Mouse (Mus musculus): ENCODE data around the gene Pdzk1ip1.
A peak's percentile ranks its signal among the peaks of the same experiment; 100 is the strongest.

Pdzk1ip1 gene

DNA sequence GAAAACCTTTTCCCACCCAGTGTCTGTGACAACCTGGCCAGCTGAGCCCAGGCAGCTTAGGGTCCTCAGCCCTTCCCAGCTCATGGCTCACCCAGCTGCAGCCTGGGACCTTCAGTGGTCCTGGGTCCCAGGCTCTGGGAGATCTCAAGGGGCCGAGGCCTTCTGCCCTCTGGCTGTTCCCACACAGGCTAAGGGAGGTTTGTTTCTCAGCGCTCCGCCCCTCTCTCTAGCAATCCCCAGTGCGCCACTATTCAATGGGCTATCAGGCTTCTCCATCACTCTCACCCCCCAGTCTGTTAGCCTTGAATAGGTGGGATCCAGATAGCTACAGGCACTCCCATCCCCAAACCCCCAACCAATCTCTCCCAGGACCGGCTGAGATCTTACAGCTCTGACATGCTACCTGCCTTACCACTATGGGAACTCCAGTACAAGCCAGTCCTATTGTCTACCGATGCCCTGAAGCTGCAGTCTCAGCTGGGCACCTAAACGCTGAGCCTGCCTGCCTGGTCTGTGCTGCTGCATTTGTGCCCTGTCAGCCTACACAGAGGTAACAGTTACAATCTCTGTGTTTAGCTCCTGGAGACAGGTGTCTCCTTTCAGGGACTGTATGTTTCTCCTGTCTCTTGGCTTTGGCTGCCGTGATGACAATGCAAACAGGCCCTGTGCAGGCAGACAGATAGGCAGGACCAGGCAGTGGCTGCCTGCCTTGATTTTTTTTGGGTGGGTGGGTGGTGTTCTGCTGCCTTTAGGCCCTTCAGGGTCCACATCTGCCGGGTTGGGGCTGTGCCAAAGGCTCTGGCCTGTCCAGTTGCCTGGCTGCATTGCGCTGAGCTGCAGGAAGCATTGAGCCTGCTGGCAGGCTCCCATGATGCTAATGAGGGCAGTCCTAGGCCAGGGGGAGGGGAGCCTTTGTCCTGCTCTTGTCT is 9.4 kb upstream of the Pdzk1ip1 start:
- no peak for DNase-seq

DNA sequence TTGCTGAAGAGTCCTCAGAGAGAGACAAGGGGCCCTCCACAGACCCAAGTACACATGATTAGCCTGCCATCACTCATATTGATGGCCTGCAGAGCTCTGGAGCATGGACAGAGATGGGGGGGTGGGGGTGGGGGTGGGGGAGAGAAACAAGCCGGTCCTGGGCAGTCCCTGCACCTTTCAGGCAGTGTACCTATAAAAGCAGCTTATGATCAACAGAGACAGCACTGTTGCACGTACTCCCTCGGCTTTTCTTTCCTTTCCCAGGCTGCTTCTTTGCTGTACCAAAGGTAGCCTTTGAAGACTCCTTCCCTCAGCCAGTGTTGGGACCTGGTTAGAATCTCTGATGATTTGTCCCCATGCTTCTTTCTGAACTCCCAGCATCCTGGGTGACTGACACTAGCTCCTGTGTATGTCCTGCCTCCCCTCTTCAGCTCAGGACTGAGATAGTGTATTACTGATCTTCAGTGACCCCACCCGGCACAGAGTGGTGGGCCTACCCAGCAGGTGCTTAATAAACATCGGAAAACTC is 8.6 kb upstream of the Pdzk1ip1 start:
- DNase-seq: no peak

DNA sequence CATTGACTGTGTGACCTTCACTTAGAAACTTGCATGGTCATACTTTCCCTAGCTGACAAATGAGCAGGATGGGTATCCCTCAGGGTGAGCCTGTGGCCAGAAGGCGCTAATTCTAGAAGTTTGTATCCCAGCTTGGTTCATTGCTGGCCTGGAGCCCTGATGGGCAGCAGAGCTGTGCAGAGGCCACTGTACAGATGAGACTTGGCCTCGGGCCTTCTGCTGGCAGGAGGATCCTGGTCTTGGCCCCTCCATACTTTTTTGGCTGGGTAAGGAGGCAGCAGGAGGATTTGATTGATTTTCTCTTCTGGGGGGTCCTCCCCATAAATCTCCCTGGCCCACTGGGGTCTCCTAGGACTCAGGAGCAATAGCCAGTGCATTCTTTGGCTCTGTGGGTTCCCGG is 5.5 kb upstream of the Pdzk1ip1 start:
- DNase-seq: no peak

DNA sequence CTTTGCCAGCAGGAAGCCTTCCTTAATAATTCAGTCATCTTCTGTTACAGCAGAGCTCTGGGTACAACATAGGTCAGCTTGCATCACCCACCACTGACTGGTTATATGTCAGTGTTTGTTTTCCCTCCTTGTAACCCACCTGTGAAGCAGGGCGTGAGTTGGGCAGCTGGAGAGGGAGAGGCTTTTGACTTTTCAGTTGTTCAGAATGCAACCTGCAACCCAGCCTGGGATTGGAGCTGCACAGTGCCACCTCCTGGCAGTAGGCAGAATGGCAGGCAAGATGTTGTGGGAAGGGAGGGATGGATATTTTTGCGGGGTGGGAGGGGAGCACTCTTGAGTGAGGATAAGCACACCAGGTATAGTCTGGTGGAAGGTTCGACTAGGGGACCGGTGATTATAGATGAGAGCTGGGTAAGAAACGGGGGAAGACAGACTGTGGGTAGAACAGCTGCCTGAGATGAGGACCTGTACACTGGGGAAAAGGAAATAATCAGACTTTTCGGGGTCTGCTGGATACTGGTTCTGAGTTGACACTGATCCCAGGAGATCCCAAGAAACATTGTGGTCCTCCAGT is 2.9 kb upstream of the Pdzk1ip1 start:
- DNase-seq: no peak

DNA sequence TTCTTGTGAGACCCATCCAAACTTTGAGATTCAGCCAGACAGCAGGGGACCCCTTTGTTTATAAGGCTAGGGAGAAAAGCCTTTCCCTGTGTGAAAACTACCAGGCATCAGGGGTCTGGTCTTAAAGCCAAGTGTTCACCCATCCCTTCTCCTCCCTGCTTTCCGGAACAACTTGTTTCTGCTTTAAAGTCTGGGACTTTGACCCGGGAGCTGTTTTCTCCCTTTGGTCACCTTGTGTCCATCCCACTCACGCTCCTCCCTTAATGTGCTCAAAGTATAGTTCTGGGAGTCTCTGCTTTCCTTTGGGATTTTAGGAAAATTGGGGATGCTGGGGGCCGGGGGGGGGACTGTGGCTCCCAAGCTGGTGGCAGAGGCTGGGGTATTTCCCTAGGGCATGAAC is 2.3 kb upstream of the Pdzk1ip1 start:
- no peak for DNase-seq

DNA sequence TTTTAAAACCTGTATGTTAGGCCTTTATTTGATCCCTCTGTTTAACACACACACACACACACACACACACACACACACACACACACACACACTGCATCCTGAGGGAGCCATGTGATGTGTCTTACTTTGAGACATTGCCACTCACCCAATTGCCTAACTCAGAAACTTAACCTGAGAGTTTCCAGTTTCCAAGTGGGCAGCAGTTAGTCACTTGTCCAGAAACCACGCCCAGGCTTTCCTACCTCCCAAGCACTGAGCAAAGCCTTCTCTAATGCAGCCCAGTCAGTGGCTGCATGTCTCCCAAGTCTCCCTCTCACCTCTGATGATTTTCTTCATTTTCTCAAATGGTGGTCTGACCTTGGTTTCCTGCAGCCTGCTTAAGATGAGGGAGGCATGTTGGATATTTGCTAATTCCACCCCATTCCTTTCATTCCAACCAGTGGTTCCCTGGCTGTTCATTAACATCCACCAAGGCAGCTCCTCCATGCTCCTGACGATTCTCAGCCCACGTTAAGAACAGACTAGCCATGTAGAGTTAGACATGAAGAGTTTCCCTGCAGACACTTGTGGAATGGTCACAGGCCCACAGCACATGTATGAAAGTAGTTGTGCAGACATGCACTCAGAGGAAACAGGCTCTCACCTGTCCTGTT is 1.6 kb upstream of the Pdzk1ip1 start:
- DNase-seq: no peak

DNA sequence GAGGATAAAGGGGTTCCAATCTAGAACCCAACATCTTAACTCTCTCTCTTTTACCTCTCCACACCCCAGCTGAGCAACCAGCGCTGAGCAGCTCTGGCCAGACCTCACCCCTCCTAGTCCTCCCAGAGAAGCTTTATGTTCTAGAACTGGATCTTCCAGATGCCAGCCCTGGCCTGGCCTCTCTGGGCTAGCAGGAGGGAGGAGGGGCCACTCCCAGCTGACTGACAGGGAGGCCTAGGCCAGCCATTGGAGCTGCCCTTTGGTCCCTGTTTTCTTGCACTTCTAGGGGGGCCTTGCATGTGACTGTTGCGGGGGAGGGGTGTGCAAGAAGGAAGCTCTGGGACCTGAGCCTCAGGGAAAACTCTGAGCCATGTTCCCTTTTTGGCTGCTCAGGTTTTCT is 2.1 kb downstream of the Pdzk1ip1 start:
- DNase-seq: no peak

DNA sequence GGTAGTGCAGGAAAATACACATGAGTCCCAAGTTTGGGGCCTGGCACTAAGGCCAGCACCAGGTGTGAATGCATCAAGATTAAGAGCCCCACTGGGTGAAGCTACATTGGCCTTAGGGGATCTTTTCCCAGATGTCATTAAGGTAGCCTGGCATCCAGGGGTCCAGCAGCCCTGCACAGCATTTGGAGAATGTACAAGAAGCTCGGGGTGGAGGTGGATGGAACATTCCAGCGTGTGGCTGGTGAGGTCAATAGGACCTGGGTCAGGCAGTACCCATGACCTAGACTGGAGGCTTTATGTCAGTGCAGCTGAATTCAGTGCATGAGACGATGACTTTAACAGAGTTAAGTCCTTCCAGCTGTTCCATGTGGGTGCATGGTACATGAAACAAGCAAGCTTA is 3.3 kb downstream of the Pdzk1ip1 start:
- DNase-seq: no peak

DNA sequence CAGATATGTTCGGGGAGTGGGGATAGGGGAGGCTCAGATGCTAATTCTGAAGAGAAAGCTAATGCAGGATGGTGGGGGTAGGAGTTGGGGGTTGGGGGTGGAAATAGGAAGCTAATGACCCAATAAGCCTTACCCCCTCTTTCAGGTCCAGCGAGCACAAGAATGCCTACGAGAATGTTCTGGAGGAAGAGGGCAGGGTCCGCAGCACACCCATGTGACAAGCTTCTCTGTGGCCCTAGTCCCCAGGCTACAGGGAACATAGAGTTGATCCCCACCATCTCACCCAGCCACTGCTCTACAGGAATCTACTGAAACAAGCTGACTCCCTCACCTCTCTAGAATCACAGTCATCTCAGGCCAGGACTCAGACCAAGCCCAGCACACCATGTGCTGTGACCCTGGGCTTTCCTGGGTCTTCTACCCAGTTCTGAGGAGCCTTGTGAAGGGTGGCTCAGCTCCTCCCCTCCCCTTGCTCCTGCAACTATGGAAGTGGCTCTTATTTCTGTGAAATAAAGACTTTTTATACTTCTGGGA is 4.9 kb downstream of the Pdzk1ip1 start:
- no peak for DNase-seq

DNA sequence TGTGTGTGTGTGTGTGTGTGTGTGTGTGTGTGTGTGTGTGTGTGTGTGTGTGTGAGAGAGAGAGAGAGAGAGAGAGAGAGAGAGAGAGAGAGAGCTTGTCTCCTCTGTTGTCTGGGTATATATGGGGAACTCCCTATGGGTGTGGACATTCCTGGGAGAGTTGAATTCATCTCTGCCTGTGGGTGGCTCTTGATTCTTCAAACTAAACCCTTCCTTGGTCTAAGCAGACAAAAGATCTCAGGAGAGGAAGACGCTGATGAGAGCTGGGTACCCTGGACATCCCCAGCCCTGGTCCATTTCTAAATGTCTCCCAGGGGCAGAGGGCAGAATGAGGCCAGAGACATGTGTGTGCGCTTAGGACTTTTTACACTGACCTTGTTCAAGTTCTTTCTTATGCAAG is 5.5 kb downstream of the Pdzk1ip1 start:
- DNase-seq: no peak

DNA sequence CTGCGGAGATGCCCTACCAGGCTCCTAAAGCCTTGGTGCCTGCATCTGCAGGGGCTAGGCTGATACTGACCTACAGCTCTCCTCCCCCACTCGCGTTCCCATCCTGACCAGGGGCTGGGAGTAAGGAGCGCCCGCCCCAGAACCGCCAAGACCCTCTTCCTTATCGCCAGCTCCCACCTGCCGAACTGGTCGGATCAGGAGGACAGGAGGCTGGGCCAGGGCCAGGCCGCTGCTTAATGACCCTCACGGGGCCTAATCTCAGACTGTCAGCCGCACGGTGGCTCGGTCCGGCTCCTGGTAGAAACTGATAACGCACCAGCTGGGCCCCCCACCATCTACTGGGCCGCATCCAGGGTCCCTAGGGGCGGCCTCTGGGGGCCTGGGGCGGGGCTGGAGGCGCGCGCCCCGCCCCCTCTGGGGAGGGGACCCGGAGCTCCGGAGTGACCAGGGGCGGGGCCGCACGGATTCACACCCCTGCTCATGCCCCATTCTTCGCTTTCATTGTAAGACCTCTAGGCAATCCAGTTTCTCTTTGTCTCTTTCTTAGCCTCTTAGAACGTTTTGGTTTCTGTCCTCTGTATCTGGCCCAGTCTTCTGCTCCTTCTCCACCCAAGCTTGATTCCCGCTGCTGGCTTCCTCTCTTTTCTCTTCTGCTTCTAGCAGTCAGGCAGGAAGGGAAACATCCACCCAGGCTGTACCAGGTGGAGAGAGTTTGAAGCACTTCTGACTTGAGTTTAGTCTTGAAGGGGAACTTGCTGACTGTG is 7.3 kb downstream of the Pdzk1ip1 start:
- no peak for DNase-seq

DNA sequence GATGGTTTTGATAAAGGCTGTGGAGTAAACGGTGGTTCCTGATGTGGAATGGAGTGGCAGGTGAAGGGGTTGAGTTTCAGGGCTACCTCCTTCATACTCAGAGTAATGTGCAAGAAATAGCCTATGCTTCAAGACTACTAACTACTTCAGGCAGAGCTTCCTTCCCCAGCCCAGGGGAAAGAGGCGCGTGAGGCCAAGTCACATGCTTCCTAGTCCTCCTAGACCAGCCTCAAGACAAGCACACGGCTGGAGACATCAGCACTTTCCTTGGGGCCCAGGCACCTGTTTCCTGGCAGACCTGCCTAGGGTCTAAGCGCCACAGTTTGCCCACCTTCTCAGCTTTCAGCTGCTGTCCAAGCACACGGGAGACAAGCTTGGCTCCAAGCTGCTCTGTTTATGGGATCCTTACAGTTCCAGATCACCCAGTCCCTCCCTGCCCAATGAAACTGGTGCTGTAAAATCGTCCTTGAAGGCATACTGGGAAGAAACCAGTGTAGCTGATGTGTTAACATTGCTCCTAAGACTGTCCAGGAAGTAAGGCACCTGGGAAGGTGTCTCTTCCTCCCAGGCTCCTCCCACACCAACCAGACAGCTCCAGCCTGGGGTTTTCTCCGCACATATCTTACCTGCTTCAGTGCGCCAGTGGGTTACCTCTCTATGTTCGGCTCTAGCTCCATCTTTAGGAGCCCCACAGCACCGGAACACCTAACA is 8.1 kb downstream of the Pdzk1ip1 start:
- no peak for DNase-seq

DNA sequence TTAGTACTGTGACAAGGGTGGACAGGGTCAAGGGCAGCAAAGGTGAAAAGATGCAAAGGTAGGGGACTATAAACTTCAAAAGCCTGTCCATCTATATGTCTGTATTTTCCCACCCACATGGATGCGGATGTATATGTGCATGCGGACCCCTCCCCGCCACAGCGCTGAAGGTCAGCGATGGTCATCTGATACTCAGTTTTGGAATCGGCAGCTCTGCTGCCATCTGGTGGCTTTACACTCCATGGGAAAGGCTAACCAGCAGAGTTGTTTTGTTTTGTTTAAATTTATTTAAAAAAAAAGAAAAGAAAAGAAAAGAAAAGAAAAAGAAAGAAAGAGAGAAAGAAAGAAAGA is 8.6 kb downstream of the Pdzk1ip1 start:
- DNase-seq: no peak

DNA sequence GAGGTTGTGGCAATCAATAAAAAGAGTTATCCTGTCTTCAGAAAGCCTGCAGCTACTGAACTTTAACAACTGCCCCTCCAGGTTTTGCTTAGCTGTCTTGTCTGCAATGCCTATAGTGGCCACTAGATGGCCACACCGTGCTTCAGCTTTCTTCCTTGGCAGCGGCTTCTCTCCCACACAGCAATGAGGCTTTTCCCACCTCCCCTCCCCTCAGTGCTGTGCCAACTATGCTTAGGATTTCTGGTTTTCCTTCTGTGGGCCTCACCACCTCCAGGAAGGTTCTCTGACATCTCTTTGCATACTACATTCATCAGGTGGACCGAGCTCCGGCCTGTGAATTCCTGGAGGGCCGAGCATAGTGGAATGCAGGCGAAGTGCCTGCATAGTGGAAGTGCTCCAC is 13.2 kb downstream of the Pdzk1ip1 start:
- DNase-seq: peak; percentile 30

DNA sequence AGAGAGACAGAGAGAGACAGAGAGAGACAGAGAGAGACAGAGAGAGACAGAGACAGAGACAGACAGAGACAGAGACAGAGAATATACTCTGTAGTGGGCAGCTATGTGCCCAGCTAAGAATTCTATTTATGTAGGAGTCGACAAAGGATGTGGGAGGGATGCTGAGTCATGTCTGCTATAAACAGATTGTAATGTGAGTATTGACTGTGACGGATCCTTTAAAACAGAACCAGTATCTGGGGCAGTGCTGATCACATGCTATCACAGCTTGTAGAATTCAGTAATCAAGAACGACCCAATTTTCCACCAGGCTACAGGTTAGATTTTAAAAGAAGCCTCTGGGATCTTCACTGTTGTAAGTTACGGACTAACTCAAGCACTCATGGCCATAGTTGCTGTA is 15.0 kb downstream of the Pdzk1ip1 start:
- no peak for DNase-seq

DNA sequence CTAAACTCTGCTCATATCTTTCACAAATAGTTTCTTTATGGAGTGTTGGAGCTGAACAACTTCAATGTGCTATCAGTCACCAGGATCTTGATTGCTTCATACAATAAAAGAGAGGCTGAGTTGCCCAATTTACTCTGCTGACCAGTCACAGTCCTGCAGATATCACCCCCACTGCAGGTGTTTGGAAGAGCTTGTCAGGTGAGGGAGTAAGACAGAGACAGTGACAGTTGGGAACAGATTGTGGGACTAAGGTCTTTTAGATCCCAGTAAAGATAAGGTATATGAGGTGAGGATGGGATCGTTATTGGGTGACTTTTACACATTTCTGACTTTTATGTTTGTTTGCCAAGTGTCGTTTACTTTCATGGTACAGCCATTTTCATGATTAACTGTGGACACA is 22.7 kb downstream of the Pdzk1ip1 start:
- no peak for DNase-seq

DNA sequence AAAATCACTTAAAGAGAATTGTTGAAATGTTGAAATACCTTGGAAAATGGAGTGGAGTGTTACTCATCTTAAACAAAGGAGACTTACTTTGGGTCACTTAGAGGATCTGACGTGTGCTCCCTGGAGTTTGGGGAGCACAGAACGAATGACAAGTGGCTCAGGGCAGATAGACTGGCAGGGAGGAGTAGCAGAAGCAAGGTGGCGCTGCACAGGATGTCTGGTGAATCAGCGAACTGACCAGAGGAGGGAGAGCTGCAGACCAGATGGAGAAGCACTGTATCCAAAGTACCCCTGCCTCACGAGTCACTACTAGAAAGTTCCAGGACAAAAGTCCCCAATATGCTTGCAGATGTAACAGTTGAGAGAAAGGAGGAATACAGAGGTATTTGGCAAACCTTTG is 24.8 kb downstream of the Pdzk1ip1 start:
- DNase-seq: no peak

DNA sequence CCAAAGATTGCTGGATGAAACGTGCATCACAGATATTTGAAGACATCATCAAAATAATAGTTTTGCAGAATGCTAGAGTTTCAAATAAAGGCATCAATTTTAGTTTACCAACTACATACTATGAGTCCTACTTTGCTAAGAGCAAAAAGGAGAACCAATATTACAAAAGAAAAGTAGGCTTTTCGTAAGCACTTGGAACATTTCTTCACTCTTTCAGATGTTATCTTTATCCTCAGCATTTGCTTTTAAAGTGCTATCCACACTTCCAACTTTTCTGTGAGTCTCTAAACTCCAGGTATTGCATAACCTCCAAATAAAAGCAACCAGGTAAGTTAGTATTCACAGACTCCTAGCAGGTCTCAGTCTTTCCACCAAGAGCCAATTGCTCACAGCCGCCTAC is 31.1 kb downstream of the Pdzk1ip1 start:
- no peak for DNase-seq

DNA sequence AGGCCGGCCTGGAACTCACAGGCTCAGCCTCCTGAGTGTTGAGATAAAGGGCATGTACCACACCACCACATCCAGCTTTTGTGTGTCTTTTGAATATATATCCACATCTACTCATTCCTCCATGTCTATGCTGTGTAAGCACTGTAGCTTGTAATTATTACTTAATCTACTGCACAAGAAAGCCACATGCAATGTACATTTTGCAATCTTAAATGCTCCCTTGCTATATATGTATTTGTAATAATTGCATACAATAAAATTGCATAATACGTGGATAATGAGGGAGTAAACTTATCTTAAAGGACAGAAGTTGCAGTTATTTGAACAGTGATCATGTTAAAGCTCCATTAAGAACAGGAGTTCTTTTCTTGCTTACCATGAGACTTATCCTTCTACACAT is 32.7 kb downstream of the Pdzk1ip1 start:
- no peak for DNase-seq

DNA sequence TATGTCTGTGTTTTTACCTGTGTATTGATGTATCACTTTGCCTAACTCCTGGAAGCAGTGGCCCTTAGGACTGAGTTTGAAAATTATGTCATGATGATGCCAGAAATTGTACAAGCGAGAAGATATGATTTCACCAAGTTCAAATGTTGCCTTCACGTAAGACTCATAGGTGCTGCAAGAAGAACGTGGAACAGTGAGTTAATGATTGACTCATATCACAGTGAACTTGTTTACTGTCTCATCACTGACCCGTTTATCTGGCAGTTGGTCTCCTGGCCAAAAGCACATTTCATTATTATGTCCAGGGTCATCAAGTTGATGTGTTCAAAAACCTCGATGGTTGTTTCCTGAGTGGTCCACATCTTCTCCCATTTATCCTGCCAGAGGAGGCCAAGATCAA is 33.1 kb downstream of the Pdzk1ip1 start:
- no peak for DNase-seq

DNA sequence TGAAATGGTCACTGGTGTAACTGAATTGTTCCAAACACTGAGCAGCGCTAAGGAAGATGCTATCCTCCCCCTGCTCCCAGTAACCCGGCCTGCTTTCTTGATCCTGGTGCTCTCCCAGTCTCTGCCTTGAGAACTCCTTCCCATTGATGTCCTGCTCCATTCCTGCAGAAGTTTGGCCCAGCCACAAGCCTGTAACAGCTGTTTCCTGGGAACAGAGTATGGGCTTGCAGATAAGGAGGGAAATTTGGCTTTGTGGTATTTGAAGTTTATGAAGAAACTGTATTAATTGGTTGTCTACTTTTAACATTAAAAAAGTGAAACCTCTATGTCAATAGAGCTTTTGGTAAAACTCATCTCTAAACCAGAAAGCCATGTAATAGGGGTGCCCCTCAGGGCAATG is 35.0 kb downstream of the Pdzk1ip1 start:
- DNase-seq: no peak

DNA sequence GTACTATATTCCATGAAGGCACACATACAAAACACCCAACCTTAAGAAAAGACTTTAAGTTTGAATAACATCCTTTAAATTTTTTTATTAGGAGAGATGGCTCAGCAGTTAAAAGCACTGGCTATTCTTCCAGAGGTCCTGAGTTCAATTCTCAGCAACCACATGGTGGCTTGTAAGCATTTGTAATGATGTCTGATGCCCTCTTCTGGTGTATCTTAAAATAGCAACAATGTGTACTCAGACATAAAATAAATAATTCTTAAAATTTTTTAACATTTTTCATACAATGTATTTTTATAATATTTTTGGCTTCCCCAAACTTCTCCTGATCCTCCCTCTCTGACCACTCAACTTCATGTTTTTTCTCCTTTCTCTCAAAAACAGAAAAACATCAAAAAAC is 36.2 kb downstream of the Pdzk1ip1 start:
- no peak for DNase-seq
